Mouse (Mus musculus) stomach, postnatal 0 days (tissue): ENCODE data around the gene Emc8.

Source experiments
- CTCF ChIP-seq: IDR thresholded peaks from 2 replicates; pipeline ENCODE4 v1.5.1; 2016; ENCODE audit warnings: antibody characterized with exemption, low read depth, mild to moderate bottlenecking, moderate library complexity
- EP300 ChIP-seq: optimal IDR thresholded peaks from 2 replicates; pipeline ENCODE3; 2016; ENCODE audit warnings: antibody characterized with exemption

DNA sequence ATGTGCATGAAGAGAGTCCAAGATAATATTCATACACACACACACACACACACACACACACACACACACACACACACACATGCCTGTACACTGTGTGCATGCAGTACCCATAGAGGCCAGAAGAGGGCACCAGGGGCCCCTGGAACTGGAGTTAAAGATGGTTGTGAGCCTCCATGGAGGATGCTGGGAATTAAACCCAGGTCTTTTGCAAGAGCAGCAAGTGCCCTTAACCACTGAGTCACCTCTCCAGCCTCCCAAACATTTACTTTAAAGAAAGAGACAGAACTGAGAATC lies 29.6 kb upstream of the Emc8 start:
- TF ChIP-seq CTCF (peak; percentile 66), EP300 (no peak)
